8 mouse cellular contexts compared by ENCODE assay signal in the genomic region with DNA sequence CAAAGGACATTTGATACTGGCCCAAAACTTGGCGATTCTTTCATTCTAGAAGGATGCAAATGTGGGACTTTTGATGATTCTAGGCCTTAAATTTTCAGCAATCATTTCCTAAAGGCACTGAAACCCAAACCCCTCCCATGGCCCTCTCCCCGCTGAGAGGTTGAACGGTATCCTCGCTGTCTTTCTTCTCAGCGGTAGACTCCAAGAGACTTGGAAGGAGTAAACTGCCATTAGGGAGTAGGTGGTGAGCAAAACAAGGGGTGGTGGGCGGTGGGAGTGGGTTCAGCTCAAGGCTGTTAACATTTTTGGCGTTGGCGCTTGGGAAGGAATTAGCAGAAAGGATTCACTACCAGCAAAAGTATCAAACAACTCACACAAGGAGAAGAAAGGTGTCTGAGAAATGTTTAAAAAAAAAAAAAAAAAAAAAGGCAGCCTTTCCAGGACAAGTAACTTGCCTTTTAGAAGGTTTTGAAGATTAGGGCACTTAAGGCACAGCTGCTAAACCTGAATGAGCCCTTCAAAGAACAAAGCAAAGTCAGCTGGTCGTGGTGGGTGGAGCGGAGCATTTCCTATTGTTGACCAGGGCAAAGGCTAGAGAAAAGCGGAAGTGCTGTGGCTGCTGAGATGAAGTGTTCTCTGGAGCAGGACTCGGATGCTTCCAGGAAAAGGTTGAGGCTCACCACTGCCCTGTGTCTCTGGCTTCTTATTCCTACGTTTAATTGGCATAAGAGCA. TPM values are rescaled to one million over a fixed set of nuclear protein-coding genes. Genes with fewer than 3 reads are reported as not detected.
DNase-seq lines count a peak whose midpoint lies in the region; ATAC-seq and TF ChIP-seq lines count a peak whose summit lies in the region.

No protein-coding gene starts in this region.

- TF ChIP-seq POLR2A in ES-Bruce4 (IDR thresholded peaks at IDR 0.05; ENCODE audit: insufficient read depth, low read length): peak; percentile 71
- no peak for TF ChIP-seq POLR2A in spleen, adult 2 months (IDR thresholded peaks at IDR 0.05; ENCODE audit: low read depth, low read length)

- peak overlapping the region; percentile 74 for H3K9ac ChIP-seq in ES-Bruce4 (ENCODE audit: low read depth, poor library complexity, severe bottlenecking)
- 0 out of 2 replicates have a peak overlapping the region, but pooled peaks have one; percentile 54 for H3K9ac ChIP-seq in heart, embryonic 13.5 days
- no peak overlapping the region for H3K9ac ChIP-seq in kidney, postnatal 0 days (ENCODE audit: low read depth, low read length)

- peak overlapping the region; percentile 51 for H3K4me2 ChIP-seq in heart, embryonic 13.5 days
- peak overlapping the region; percentile 1; the same call in 1 of the 2 replicates for H3K4me2 ChIP-seq in kidney, postnatal 0 days (ENCODE audit: low read length)

- 25% methylated on average over 13 of the region's 13 CpGs for WGBS in heart, embryonic 13.5 days
- 19% methylated on average over 13 of the region's 13 CpGs for WGBS in kidney, postnatal 0 days
- WGBS in spleen, adult 2 months: 36% methylated on average over 13 of the region's 13 CpGs

- no peak for ATAC-seq in heart, embryonic 13.5 days (ENCODE audit: extremely low read depth, insufficient number of reproducible peaks, low FRiP score, low TSS enrichment)
- peak; percentile 64; the same call in 1 of the 2 replicates for ATAC-seq in kidney, postnatal 0 days (replicated peaks; ENCODE audit: low FRiP score, low read depth)

- H3K9me3 ChIP-seq in ES-Bruce4 (replicated peaks; ENCODE audit: control insufficient read depth, insufficient read depth, low read length, poor library complexity, severe bottlenecking): no peaks in the 10 kb centered on the region
- no peaks in the 10 kb centered on the region for H3K9me3 ChIP-seq in heart, embryonic 13.5 days
- H3K9me3 ChIP-seq in kidney, postnatal 0 days (replicated peaks; ENCODE audit: low read length): no peaks in the 10 kb centered on the region

- no peak for TF ChIP-seq CTCF in ES-Bruce4 (IDR thresholded peaks at IDR 0.05; ENCODE audit: low read depth, low read length)
- no peak for TF ChIP-seq CTCF in kidney, postnatal 0 days (IDR thresholded peaks at IDR 0.05; ENCODE audit: low read depth)
- no peak for TF ChIP-seq CTCF in spleen, adult 2 months (IDR thresholded peaks at IDR 0.05; ENCODE audit: extremely low read depth, insufficient read depth, insufficient read length, insufficient replicate concordance)

- H3K4me1 ChIP-seq in ES-Bruce4 (ENCODE audit: control insufficient read depth, insufficient read depth, low read length): peaks cover 4% of the 10 kb centered on the region
- H3K4me1 ChIP-seq in heart, embryonic 13.5 days: peaks cover 35% of the 10 kb centered on the region
- peaks cover 4% of the 10 kb centered on the region; the same call in 1 of the 2 replicates for H3K4me1 ChIP-seq in kidney, postnatal 0 days (replicated peaks; ENCODE audit: insufficient read depth, low read length)
- H3K4me1 ChIP-seq in spleen, adult 2 months (ENCODE audit: control insufficient read depth, insufficient read depth, insufficient read length): peaks cover 10% of the 10 kb centered on the region

- H3K36me3 ChIP-seq in ES-Bruce4 (ENCODE audit: control insufficient read depth, insufficient read depth, low read length, poor library complexity, severe bottlenecking): no peaks in the 10 kb centered on the region
- peaks cover 12% of the 10 kb centered on the region for H3K36me3 ChIP-seq in heart, embryonic 13.5 days
- no peaks in the 10 kb centered on the region for H3K36me3 ChIP-seq in kidney, postnatal 0 days (ENCODE audit: insufficient read depth, low read length)
- no peaks in the 10 kb centered on the region for H3K36me3 ChIP-seq in spleen, adult 2 months (ENCODE audit: control insufficient read depth, insufficient read depth, low read length)

- peak overlapping the region; percentile 100 for H3K27ac ChIP-seq in ES-Bruce4 (ENCODE audit: insufficient read depth, low read length)
- peak overlapping the region; percentile 67 for H3K27ac ChIP-seq in heart, embryonic 13.5 days (replicated peaks)
- peak overlapping the region; percentile 58 for H3K27ac ChIP-seq in kidney, postnatal 0 days
- peak overlapping the region; percentile 59 for H3K27ac ChIP-seq in spleen, adult 2 months (ENCODE audit: insufficient read depth, low read length)

- TF ChIP-seq EP300 in ES-Bruce4 (IDR thresholded peaks at IDR 0.05; ENCODE audit: insufficient read depth, low read depth, low read length): peak; percentile 94

- DNase-seq in embryo, embryonic 10 days (ENCODE audit: low spot score): peak; percentile 89
- DNase-seq in kidney, postnatal 0 days (ENCODE audit: low spot score): peak; percentile 89
- peak; percentile 96 for DNase-seq in lung, postnatal 36 days
- peak in 1 of 2 experiments; percentile 78 for DNase-seq in spleen, adult 2 months (ENCODE audit: low read depth in 1 of 2, low spot score in 2 of 2)
- DNase-seq in Muller cell, postnatal 12 days (ENCODE audit: inconsistent ontology term): no peak
- no peak for DNase-seq in cerebellum, adult 18-20 months

- peak overlapping the region; percentile 62 for H3K4me3 ChIP-seq in ES-Bruce4 (ENCODE audit: low read depth, low read length)
- peak overlapping the region; percentile 11 for H3K4me3 ChIP-seq in heart, embryonic 13.5 days
- H3K4me3 ChIP-seq in kidney, postnatal 0 days (replicated peaks; ENCODE audit: low read depth, low read length): no peak overlapping the region
- no peak overlapping the region for H3K4me3 ChIP-seq in spleen, adult 2 months (ENCODE audit: extremely low read depth, insufficient read depth, insufficient read length)

- H3K27me3 ChIP-seq in ES-Bruce4 (ENCODE audit: control insufficient read depth, insufficient read depth, low read length, poor library complexity, severe bottlenecking): no peaks in the 10 kb centered on the region
- H3K27me3 ChIP-seq in heart, embryonic 13.5 days (replicated peaks): no peaks in the 10 kb centered on the region
- no peaks in the 10 kb centered on the region for H3K27me3 ChIP-seq in kidney, postnatal 0 days (ENCODE audit: insufficient read depth, low read length)
- H3K27me3 ChIP-seq in spleen, adult 2 months (ENCODE audit: control insufficient read depth, insufficient read depth, low read length): no peaks in the 10 kb centered on the region

RNA-seq across cellular contexts. Expression of a gene that starts 17.0 kb away (rescaled TPM):
- 3,442 and 3,618 TPM in 2 replicates for polyA plus RNA-seq in ES-Bruce4 (2011; ENCODE audit: insufficient read depth, insufficient read length, low read depth, missing spikeins)
- 1,787 and 2,104 TPM in 2 replicates for polyA plus RNA-seq in heart, embryonic 13.5 days (2015; fragmentation: Nextera tagmentation; extraction: Ambion mirVana)
- polyA plus RNA-seq in kidney, postnatal 0 days (2015; fragmentation: Nextera tagmentation; extraction: Ambion mirVana): 1,937 and 2,022 TPM in 2 replicates
- 1,187 and 1,452 TPM in 2 replicates for polyA plus RNA-seq in spleen, adult 2 months (2012; rRNA removed)

Comparison
In these comparisons a context has a peak if more than half of its experiments do, and no peak if none do; other contexts are left out.
1. H3K4me3 ChIP-seq: peak in ES-Bruce4 (single experiment) and heart, embryonic 13.5 days (single experiment); none in kidney, postnatal 0 days (single experiment) and spleen, adult 2 months (single experiment).
2. DNase-seq: peak in embryo, embryonic 10 days (single experiment), kidney, postnatal 0 days (single experiment) and lung, postnatal 36 days (single experiment); none in Muller cell, postnatal 12 days (single experiment) and cerebellum, adult 18-20 months (0 of 2).
3. Peak in every context shown above with its lines, with median percentiles within 50 percentile points of each other: H3K27ac ChIP-seq.